Mouse (Mus musculus) liver, embryonic 14.5 days (tissue): Measurements from ENCODE around the gene Cadm3. TPM values are rescaled to one million over a fixed set of nuclear protein-coding genes. Genes with fewer than 3 reads are reported as not detected.

Experiments
- ATAC-seq: fragments of 200-750 bp; cut with Nextera tagmentation; 2 replicates; pipeline ENCODE4 v1.8.0; 2017; ENCODE audit warnings: moderate number of reproducible peaks, mild to moderate bottlenecking, moderate library complexity; ENCODE audit not compliant: insufficient read depth
- DNase-seq, 3 experiments: peaks; one replicate each; pipeline ENCODE4 v3.0.0-alpha.2; 2012 to 2013; ENCODE audit warnings: low read depth in 3 of 3, low spot score in 3 of 3
- H3K27ac ChIP-seq: fragments of 300-500 bp; sonication (generic); 2 replicates; pipeline ENCODE4 v1.5.1; 2014; ENCODE audit warnings: moderate library complexity, mild to moderate bottlenecking, control low read depth, inconsistent platforms
- H3K27me3 ChIP-seq: fragments of 300-500 bp; sonication (generic); 2 replicates; pipeline ENCODE4 v1.6.1; 2014; ENCODE audit warnings: mild to moderate bottlenecking, low read length, moderate library complexity; ENCODE audit not compliant: control insufficient read depth, insufficient read depth
- H3K36me3 ChIP-seq: fragments of 300-500 bp; sonication (generic); replicated peaks from 2 replicates; pipeline ENCODE4 v1.6.1; 2014; ENCODE audit warnings: low read depth; ENCODE audit not compliant: control insufficient read depth, insufficient read depth
- H3K4me1 ChIP-seq, 2 experiments: fragments of 200-500 bp in 1 of 2; fragments of 300-500 bp in 1 of 2; sonication (generic) in 1 of 2; replicated peaks; 2 replicates each; pipeline ENCODE4 v1.6.1; 2012 to 2014; ENCODE audit warnings: antibody characterized with exemption in 1 of 2, inconsistent platforms in 1 of 2, low read length in 1 of 2; ENCODE audit not compliant: control insufficient read depth in 2 of 2, insufficient read depth in 2 of 2
- H3K4me2 ChIP-seq: fragments of 300-500 bp; sonication (generic); 2 replicates; pipeline ENCODE4 v1.6.1; 2014; ENCODE audit warnings: low read depth, mild to moderate bottlenecking, control low read depth, moderate library complexity
- H3K4me3 ChIP-seq, 2 experiments: fragments of 200-500 bp in 1 of 2; fragments of 300-500 bp in 1 of 2; sonication (generic) in 1 of 2; 2 replicates each; pipeline ENCODE4 v1.5.1; 2012 to 2014; ENCODE audit warnings: low read depth in 2 of 2, low read length in 2 of 2, mild to moderate bottlenecking in 2 of 2, control low read depth in 1 of 2, inconsistent platforms in 1 of 2, moderate library complexity in 1 of 2; ENCODE audit not compliant: insufficient read depth in 1 of 2
- H3K9ac ChIP-seq: fragments of 300-500 bp; sonication (generic); replicated peaks from 2 replicates; pipeline ENCODE4 v1.6.1; 2014; ENCODE audit warnings: mild to moderate bottlenecking, control low read depth, moderate library complexity
- H3K9me3 ChIP-seq: fragments of 300-500 bp; sonication (generic); 2 replicates; pipeline ENCODE4 v1.6.1; 2016; ENCODE audit warnings: low read length, mixed read lengths; ENCODE audit not compliant: control insufficient read depth
- CTCF ChIP-seq: IDR thresholded peaks from 2 replicates; pipeline ENCODE4 v1.5.1; 2016; ENCODE audit warnings: antibody characterized with exemption, low read depth, control low read depth
- EP300 ChIP-seq: IDR thresholded peaks from 2 replicates; pipeline ENCODE4 v1.6.1; 2016; ENCODE audit warnings: antibody characterized with exemption, low read depth
- WGBS: fragments of 180-500 bp; shearing (Covaris S2); extraction: QIAGEN DNeasy Blood & Tissue Kit; methylation state at CpG from one replicate; pipeline ENCODE4 v1.1.7; 2014; ENCODE audit not compliant: insufficient replicate concordance; 5-methylcytosine and 5-hydroxymethylcytosine counted together
- polyA plus RNA-seq, 2 experiments: library from polyadenylated mRNA; depleted of rRNA in 1 of 2; stranded (reverse) in 1 of 2; unstranded in 1 of 2; fragments of >200 nt; fragmentation: Nextera tagmentation in 1 of 2; extraction: Ambion mirVana in 1 of 2; gene quantifications; 2 replicates each; pipeline versions ENCODE4 v1.2.1 to v1.2.3; 2012 to 2014

Gene Cadm3
- polyA plus RNA-seq, 2 experiments = 0.42 to 0.89 TPM

DNA sequence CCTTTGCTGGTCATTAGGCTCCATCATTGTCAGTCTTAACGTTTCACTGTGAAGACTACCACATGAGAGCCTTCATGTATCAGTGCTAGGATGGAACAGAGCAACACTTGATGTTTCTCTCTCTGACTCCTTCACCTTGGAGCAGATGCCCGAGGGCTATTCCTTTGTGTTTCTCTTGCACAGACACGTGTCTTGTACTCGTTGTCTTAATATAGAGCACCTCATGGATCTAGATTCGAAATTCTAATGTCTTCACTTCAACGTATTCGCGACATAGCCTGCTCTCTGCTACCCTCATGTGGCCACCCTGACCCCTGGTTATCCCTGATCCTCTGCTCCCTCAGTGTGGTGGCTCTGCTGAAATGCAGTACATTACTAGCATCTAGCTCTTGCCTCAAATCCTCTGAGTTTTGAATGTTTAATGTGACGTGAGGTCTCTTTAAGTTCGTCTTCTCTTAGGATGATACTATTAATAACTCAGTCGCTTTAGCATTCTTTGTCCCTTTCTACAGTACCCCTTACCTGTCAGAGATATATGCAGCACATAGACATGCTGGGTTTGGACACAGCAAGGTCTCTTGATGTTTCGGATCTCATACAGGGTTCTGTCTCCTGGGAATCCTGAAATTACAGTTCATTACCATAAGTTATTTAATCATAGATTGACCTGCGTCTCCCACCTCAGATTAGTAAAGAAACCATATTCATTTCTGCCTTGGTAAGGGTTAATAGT is 10.1 kb upstream of the Cadm3 start:
- DNase-seq (no peak), ATAC-seq (peak; percentile 59; the same call in 1 of the 2 replicates)
- Histone ChIP-seq H3K9me3 (no peaks in the 10 kb centered on the region), H3K9ac (no peak overlapping the region), H3K36me3 (no peaks in the 10 kb centered on the region), H3K4me1 (no peaks in the 10 kb centered on the region), H3K27me3 (no peaks in the 10 kb centered on the region), H3K4me3 (no peak overlapping the region), H3K4me2 (no peak overlapping the region), H3K27ac (no peak overlapping the region)
- WGBS = 22% methylated on average over 13 of the region's 13 CpGs
- TF ChIP-seq CTCF (peak; percentile 87), EP300 (no peak)

GRCm38 (mm10) chr1:173374020-173374419 is 6.5 kb upstream of the Cadm3 start:
- no peak overlapping the region for H3K4me3 ChIP-seq
- TF ChIP-seq EP300 (no peak), CTCF (no peak)
- DNase-seq (no peak), ATAC-seq (no peak)
- H3K9me3 ChIP-seq = no peaks in the 10 kb centered on the region
- H3K4me1 ChIP-seq = no peaks in the 10 kb centered on the region
- no peak overlapping the region for H3K9ac ChIP-seq
- no peak overlapping the region for H3K27ac ChIP-seq
- 59% methylated on average over 7 of the region's 7 CpGs for WGBS
- H3K4me2 ChIP-seq = no peak overlapping the region
- H3K27me3 ChIP-seq = peaks cover 2% of the 10 kb centered on the region; the same call in 1 of the 2 replicates
- H3K36me3 ChIP-seq = no peaks in the 10 kb centered on the region

DNA sequence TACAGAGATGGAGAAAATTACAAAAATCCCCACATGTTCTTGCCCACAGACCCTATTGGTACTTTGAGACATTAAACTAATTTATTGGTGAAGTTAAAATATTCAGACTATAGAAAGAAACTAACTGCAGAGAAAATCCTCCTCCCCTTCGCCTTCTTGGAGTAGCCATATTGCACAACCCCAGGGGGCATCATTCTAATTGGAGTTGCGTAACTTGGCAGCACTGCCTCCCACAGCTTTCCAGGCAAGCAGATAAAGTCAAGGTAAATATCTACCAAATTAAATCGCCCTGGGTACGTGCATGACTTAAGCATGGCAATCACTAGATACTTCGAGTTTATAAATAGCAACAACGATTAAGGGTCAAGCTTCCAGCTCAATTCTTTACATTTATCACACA is 4.1 kb upstream of the Cadm3 start:
- WGBS = 68% methylated on average over 6 of the region's 6 CpGs
- no peaks in the 10 kb centered on the region for H3K36me3 ChIP-seq
- ATAC-seq (no peak), DNase-seq (no peak)
- H3K27me3 ChIP-seq = peaks cover 25% of the 10 kb centered on the region
- H3K9me3 ChIP-seq = no peaks in the 10 kb centered on the region
- no peak overlapping the region for H3K9ac ChIP-seq
- no peaks in the 10 kb centered on the region for H3K4me1 ChIP-seq
- no peak overlapping the region for H3K27ac ChIP-seq
- H3K4me3 ChIP-seq = no peak overlapping the region
- no peak overlapping the region for H3K4me2 ChIP-seq
- no peak for TF ChIP-seq CTCF
- no peak for TF ChIP-seq EP300

GRCm38 (mm10) chr1:173370456-173370855 is 3.0 kb upstream of the Cadm3 start:
- H3K27me3 ChIP-seq = peaks cover 36% of the 10 kb centered on the region
- DNase-seq = no peak
- no peak overlapping the region for H3K4me3 ChIP-seq
- no peaks in the 10 kb centered on the region for H3K9me3 ChIP-seq
- no peak overlapping the region for H3K27ac ChIP-seq
- WGBS = 62% methylated on average over 6 of the region's 6 CpGs
- H3K9ac ChIP-seq = no peak overlapping the region
- no peaks in the 10 kb centered on the region for H3K36me3 ChIP-seq
- no peak for ATAC-seq
- peaks cover 0 to 5% of the 10 kb centered on the region in 2 experiments; a peak in 2 of 4 replicates for H3K4me1 ChIP-seq
- TF ChIP-seq CTCF (no peak), EP300 (no peak)
- H3K4me2 ChIP-seq = no peak overlapping the region

GRCm38 (mm10) chr1:173369611-173370010 is 2.1 kb upstream of the Cadm3 start:
- H3K27me3 ChIP-seq = peaks cover 43% of the 10 kb centered on the region
- no peaks in the 10 kb centered on the region for H3K9me3 ChIP-seq
- peaks cover 0 to 6% of the 10 kb centered on the region in 2 experiments; a peak in 2 of 4 replicates for H3K4me1 ChIP-seq
- no peak for TF ChIP-seq CTCF
- TF ChIP-seq EP300 = no peak
- ATAC-seq (no peak), DNase-seq (no peak)
- WGBS = 55% methylated on average over 2 of the region's 2 CpGs
- H3K36me3 ChIP-seq = no peaks in the 10 kb centered on the region
- H3K4me2 ChIP-seq = no peak overlapping the region
- H3K4me3 ChIP-seq = no peak overlapping the region
- no peak overlapping the region for H3K9ac ChIP-seq
- no peak overlapping the region for H3K27ac ChIP-seq
